Mouse (Mus musculus) natural killer cell, adult 2 months (primary cell): ENCODE measurements around the gene Pla2g12b.
"Not testable (repeated sequence)": the region's sequence is repeated elsewhere in the genome, so short reads cannot be mapped to it uniquely, and the experiment has no call there.

ENCODE experiments used
- DNase-seq, 2 experiments: peaks; one replicate each; pipeline ENCODE4 v3.0.0; 2022; ENCODE audit warnings: low spot score in 2 of 2

Gene Pla2g12b

GRCm38 (mm10) chr10:59402899-59403792, at the start of gene Pla2g12b:
Gene Pla2g12b (plus strand): TSS chr10:59403660.
- no peak for DNase-seq

GRCm38 (mm10) chr10:59354120-59354519, 49.3 kb upstream of the Pla2g12b start:
- no peak for DNase-seq

- no peak for DNase-seq
Observed at GRCm38 (mm10) chr10:59355020-59355419, 48.4 kb upstream of the Pla2g12b start.

GRCm38 (mm10) chr10:59358744-59359143, 44.7 kb upstream of the Pla2g12b start:
- DNase-seq: no peak

GRCm38 (mm10) chr10:59363208-59363607, 40.3 kb upstream of the Pla2g12b start:
- no peak for DNase-seq

GRCm38 (mm10) chr10:59364551-59364950, 38.9 kb upstream of the Pla2g12b start:
- no peak for DNase-seq

- no peak for DNase-seq
Observed at GRCm38 (mm10) chr10:59365804-59366589, 37.5 kb upstream of the Pla2g12b start.

- DNase-seq: no peak
Observed at GRCm38 (mm10) chr10:59366746-59367145, 36.7 kb upstream of the Pla2g12b start.

- no peak for DNase-seq
Observed at GRCm38 (mm10) chr10:59367206-59367605, 36.3 kb upstream of the Pla2g12b start.

- DNase-seq: no peak
Observed at GRCm38 (mm10) chr10:59368729-59369128, 34.7 kb upstream of the Pla2g12b start.

- DNase-seq: no peak
Observed at GRCm38 (mm10) chr10:59369426-59369825, 34.0 kb upstream of the Pla2g12b start.

GRCm38 (mm10) chr10:59377906-59378305, 25.6 kb upstream of the Pla2g12b start:
- DNase-seq: no peak

- DNase-seq: no peak
Observed at GRCm38 (mm10) chr10:59378728-59379127, 24.7 kb upstream of the Pla2g12b start.

GRCm38 (mm10) chr10:59379927-59380326, 23.5 kb upstream of the Pla2g12b start:
- DNase-seq: no peak

- no peak for DNase-seq
Observed at GRCm38 (mm10) chr10:59380411-59380821, 23.0 kb upstream of the Pla2g12b start.

GRCm38 (mm10) chr10:59381563-59381962, 21.9 kb upstream of the Pla2g12b start:
- DNase-seq: not testable (repeated sequence)

- no peak for DNase-seq
Observed at GRCm38 (mm10) chr10:59386951-59387350, 16.5 kb upstream of the Pla2g12b start.

GRCm38 (mm10) chr10:59389652-59390051, 13.8 kb upstream of the Pla2g12b start:
- no peak for DNase-seq

- no peak for DNase-seq
Observed at GRCm38 (mm10) chr10:59391907-59392306, 11.6 kb upstream of the Pla2g12b start.

- DNase-seq: not testable (repeated sequence)
Observed at GRCm38 (mm10) chr10:59395461-59395860, 8.0 kb upstream of the Pla2g12b start, which contains the start of gene Gm10273. Gene Gm10273 (plus strand): TSS chr10:59395632.

- no peak for DNase-seq
Observed at GRCm38 (mm10) chr10:59403793-59404149, 311 bp downstream of the Pla2g12b start.

GRCm38 (mm10) chr10:59408499-59408898, 5.0 kb downstream of the Pla2g12b start:
- no peak for DNase-seq

GRCm38 (mm10) chr10:59410264-59410663, 6.8 kb downstream of the Pla2g12b start:
- no peak for DNase-seq
